Comparison of ENCODE assay signal across 10 mouse cellular contexts in the genomic region with DNA sequence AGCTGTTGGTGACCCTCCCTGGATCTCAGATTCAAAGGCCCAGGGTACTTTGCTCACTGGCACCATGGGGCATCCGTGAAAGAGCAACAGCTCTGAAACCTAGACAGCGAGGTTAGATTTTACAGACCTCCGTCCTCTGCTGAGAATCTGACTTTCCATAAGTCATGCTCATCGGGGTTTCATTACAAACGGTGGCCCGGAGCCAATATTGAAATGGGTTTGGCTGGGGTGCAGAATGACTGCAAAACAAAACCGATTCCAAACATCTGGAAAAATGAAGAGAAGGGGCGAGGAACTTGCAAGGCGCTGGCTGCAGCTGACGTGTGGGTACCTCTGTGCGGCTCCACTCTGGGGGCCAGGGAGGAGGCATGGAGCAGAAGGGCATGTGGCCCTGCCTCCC. TPM values are rescaled to one million over a fixed set of nuclear protein-coding genes. Genes with fewer than 3 reads are reported as not detected.
A peak's percentile ranks its signal among the peaks of the same experiment; 100 is the strongest.
DNase-seq lines count a peak whose midpoint lies in the region; TF ChIP-seq lines count a peak whose summit lies in the region.
"Had no signal": no experiment of that assay in that cellular context is flagged by ENCODE, and none has a peak within 500 bp of the region (broad histone marks: within the 10 kb centered on the region; RNA-seq: fewer than 3 reads in every experiment).

No protein-coding gene starts in this region.

- peak overlapping the region; percentile 87 for H3K27ac ChIP-seq in gastrocnemius, adult 2 months
- no peak overlapping the region for H3K27ac ChIP-seq in thymus, adult 2 months (ENCODE audit: control insufficient read depth, insufficient read depth, low read length)

- no peak overlapping the region; the same call in 1 of the 2 replicates for H3K4me3 ChIP-seq in gastrocnemius, adult 2 months
- H3K4me3 ChIP-seq in thymus, adult 2 months (ENCODE audit: control insufficient read depth, insufficient read depth, low read length): no peak overlapping the region

- 98% methylated on average over 11 of the region's 11 CpGs for WGBS in thymus, adult 2 months

- H3K27me3 ChIP-seq in thymus, adult 2 months (ENCODE audit: control insufficient read depth, insufficient read depth, low read length): no peaks in the 10 kb centered on the region

- no peak for TF ChIP-seq POLR2A in thymus, adult 2 months (IDR thresholded peaks at IDR 0.05; ENCODE audit: control insufficient read depth, extremely low read depth, insufficient read depth, low read length, poor library complexity)

- peak; percentile 29 for DNase-seq in kidney, adult 9 months
- no peak for DNase-seq in kidney, adult 8-10 months
- DNase-seq in adipocyte (ENCODE audit: low spot score): peak; percentile 78
- DNase-seq in gastrocnemius, adult 2 months: peak; percentile 76
- peak; percentile 72 to 76 for DNase-seq in kidney, postnatal 4 days
- no peak for DNase-seq in retina, postnatal 1 day
- DNase-seq in thymus, postnatal 10 days (ENCODE audit: low spot score in 2 of 2): no peak
- DNase-seq in thymus, adult 2 months: no peak
- DNase-seq: right cerebral cortex, postnatal 25 days had no signal

- TF ChIP-seq CTCF in gastrocnemius, adult 2 months (IDR thresholded peaks at IDR 0.05): no peak
- TF ChIP-seq CTCF in thymus, adult 2 months (IDR thresholded peaks at IDR 0.05; ENCODE audit: borderline replicate concordance, control insufficient read depth, extremely low read depth, insufficient read depth, low read length, poor library complexity): no peak

- intact Hi-C loops in gastrocnemius, adult 2 months (cut with DNase I): loop anchor here (2.0 kb wide), 1 partner anchor 107 kb away; no protein-coding TSS in a partner anchor

- peaks cover 34% of the 10 kb centered on the region for H3K36me3 ChIP-seq in thymus, adult 2 months (ENCODE audit: control insufficient read depth, insufficient read depth, low read length)

- peaks cover 4% of the 10 kb centered on the region; the same call in 1 of the 2 replicates for H3K4me1 ChIP-seq in thymus, adult 2 months (replicated peaks; ENCODE audit: control insufficient read depth, insufficient read depth, low read length)

RNA-seq across cellular contexts. Expression of a gene that starts 49.1 kb away (rescaled TPM):
- 10 to 100 TPM; 11.1 to 12.2 TPM for total RNA-seq in gastrocnemius, adult 2 months (2021)
- polyA plus RNA-seq in thymus, adult 2 months (2012; rRNA removed): 39.5 and 46.5 TPM in 2 replicates

RNA-seq across cellular contexts. Expression of a gene that starts 49.3 kb away (rescaled TPM):
- not detected for total RNA-seq in gastrocnemius, adult 2 months (2021)
- 0.08 and 0.16 TPM in 2 replicates for polyA plus RNA-seq in thymus, adult 2 months (2012; rRNA removed)
- total RNA-seq: MEL had no signal

Comparison
In these comparisons a context has a peak if more than half of its experiments do, and no peak if none do; other contexts are left out.
1. DNase-seq: peak in kidney, adult 9 months (single experiment), adipocyte (single experiment), gastrocnemius, adult 2 months (single experiment) and kidney, postnatal 4 days (2 of 2); none in kidney, adult 8-10 months (0 of 2), retina, postnatal 1 day (single experiment), thymus, postnatal 10 days (0 of 2) and thymus, adult 2 months (single experiment).